Mouse (Mus musculus): ENCODE measurements at regions not wholly inside any gene's neighbourhood (a gene's known extent, or its start where the extent isn't known, plus 50 kb on each side); places are given as distances from the start of the nearest gene placed in this dataset.
A peak's percentile ranks its signal among the peaks of the same experiment; 100 is the strongest.

DNA sequence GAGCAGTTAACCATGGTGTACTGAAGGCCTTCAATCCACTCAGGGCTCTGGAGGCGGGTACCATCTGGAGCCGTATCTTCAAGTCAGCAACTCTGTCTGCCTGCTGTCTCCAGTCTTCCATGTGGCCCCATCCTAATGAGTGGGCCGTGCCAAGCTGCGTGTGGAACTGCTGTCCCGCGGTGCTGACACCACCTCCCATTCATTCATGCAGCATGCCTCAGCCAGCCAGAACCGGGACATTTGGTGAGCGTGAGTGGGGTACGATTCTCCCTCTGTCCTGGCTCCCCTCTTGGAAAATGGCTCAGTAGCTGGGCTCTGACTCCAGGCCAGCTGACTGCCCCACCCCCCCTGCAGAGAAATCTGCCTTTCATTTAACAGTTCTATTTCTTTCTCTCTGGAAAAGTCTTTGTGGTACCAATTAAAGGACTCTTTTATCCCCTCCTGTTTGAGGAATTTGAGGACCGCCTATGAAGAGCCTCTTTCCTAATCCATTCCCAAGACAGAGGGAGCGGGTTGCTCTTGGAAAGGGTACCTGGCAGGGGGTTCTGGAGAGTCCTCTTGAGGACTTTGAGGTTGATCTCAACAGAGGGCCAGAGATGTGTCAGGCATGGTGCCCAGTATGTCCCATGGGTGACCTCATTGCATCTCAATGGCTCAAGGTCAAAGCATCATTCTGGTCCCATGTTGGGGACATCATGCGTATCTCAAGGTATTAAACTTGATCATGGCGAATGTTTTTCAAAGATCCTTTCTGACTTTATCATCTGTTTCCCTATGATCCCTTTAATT, 55.5 kb upstream of the Brd7 start:
- DNase-seq: no peak

DNA sequence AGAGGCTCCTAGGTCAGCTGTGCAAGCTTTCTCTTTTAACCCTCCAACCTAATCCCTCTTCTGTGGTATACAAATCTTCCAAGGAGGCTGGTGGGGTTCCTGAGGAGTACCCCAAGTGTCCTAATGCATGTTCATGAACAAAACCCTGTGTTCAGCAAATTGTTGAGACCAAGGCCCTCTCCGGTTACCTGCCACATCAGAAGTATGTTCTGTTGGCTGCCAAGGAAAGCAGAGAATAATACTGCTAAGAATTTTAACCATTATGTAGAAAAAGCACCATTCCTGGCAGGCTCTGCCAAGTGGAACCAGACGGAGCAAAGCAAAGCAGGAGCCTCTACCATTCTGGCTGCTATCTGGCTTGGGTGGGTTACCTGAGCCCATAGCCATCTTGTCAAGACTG, 61.3 kb upstream of the Brd7 start:
- no peak for DNase-seq

DNA sequence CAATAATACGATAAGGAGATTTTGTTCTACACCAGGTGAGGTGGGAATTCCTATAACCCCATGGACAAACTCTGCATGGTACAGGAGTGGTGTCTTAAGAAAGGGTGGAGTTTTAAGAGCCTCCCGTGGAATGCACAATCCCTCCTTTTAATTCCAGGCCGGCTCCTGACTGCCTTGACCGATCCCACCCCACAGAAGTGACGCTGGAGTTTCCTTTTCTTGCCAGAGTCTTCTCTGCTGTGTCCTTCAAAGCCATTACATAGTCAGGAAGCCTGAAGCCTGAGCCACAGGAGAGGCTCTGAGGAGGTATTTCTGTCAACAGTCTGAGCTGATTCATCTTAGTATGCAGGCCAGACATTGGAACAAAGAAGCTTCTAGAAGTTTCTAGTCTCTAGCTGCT, 66.6 kb upstream of the Brd7 start:
- peak; percentile 22 for DNase-seq

DNA sequence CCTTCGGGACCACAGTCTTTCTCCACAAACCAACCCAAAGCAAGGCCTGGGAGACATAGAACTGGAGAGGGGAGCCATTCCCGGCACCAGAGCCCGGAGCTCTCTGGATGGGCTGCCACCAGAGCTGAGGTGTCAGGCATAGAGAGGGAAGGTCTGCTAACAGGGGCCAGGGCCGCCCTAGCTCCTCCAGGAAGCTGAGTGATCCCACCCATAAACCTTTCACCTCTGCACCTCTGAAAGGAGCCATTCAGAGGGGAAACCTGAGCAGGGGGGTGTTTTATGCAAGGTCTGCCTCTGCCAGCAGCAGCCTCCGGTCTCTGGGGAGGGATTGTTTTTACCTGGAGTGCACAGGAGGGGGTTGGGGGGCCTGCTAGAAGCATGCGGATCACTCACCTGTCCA, 69.4 kb upstream of the Brd7 start:
- DNase-seq: no peak

DNA sequence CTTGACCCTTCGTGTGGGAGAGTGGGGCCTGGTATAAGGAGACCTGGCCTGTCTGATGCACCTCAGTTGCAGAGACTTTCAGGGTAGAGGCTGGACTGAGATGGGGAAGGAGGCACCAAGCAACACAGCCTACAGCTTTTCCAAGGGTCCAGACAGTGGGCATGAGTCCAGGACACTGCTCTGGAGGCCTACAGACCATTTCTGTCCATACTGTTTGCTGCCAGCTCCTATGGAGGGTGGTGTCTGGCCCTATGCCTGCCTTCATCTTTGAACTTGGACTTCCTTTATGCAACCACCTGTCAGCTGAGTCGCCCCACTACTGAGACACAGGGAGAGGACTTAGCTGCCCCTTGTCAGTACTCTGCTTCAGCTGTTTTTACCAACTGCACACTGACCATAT, 73.7 kb upstream of the Brd7 start:
- DNase-seq: no peak

DNA sequence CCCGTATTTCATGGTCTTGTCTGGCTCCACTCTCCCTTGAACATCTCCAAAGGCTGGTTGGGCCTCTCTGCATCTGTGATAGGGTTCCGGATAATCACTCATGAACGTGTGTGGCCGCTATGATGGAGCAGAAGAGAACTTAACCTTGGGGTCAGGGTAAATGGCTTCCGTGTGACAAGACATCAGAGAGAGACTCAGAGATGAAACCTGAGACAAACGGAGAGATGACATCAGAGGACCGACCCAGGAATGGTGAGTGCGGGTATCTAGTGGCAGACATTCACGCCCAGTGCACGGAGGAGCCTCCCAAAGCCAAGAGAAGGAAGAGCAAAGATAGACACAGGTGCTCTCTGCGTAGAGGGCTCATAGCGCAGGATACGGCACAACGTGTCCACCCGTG, 78.2 kb upstream of the Brd7 start:
- DNase-seq: no peak

DNA sequence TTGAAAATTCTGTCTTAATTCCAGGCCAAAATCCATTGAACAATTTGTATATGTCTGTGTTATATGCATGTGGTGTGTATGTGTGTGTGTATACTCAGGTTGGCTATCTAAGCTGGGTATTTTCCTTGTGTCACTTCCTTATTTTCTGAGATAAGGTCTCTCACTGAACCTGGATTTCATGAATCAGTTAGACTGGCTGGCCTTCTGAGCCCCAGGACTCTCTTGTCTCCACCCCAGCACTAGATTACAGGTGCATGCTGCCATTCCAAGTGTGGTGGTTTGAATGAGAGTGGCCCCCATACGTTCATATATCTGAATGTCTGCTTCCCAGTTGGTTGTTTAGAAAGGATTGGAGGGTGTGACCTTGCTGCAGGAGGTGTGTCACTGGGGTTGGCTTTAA, 77.8 kb upstream of the Nkd1 start:
- DNase-seq: no peak

DNA sequence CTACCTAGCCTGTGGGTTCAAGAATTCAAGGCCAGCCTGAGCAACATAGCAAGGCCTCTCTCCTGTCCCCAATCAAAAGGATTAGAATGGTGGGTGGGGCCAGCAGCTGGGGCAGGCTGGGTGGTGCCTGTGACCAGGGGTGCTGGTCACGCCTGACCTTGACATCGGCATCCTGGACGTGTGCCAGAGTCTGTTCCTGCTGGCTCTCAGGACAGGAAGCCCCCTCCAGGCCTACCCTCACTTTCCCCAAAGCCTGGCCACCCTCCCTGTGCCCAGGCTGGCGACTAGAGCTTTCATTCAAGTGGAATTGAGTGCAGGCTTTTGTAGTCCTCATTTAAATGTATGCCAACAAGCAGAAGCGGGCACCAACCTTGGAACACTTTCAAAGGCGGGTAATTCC, 73.7 kb upstream of the Nkd1 start:
- DNase-seq: peak; percentile 52

DNA sequence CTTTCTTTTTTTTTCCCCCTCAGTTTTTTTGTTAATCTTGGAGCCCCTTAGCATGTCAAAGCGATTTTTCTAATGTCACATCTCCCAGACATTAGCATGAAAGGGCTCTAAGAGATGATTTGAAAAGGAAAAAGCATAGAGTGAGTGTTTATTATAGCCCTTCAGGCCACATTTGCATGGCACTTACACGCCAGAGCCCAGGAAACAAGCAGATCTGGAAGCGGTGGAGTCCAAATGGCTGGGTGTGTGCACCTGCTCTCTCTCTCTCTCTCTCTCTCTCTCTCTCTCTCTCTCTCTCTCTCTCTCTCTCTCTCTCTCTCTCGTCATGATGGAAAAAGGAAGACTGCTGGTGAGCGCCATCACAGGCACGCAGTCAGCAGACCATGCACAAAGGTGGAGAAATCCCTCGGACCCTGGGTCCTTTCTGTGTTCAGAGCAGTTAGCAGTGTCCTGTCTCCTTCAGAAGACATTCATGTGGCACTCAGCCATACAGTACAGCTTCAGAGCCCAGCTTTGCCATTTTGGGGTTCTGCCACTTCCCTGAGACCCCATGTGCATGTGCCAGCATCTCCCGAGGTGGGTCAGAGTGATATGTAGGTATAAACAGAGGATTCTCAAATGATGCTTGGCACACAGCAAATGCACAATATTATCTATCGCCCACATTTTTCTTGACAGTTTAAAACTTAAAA, 73.2 kb upstream of the Nkd1 start:
- no peak for DNase-seq

DNA sequence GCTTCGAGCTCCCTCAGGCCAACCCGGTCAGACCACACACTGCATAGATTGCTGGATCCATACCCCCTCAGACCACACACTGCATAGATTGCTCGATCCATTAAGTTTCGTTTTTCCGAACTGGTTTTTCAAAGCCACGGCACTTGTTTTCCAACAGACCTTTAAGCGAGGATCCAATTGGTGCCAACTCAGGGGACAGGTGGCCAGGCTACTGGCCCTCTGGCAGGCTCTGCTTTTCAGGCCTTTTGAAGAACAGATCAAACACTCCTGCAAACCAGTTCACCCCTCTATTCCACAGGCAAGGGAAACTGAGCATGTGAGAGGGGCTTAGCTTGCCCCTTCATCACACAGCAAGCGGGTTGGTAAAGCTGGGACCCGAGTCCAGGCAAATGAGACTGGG, 72.2 kb upstream of the Nkd1 start:
- no peak for DNase-seq

DNA sequence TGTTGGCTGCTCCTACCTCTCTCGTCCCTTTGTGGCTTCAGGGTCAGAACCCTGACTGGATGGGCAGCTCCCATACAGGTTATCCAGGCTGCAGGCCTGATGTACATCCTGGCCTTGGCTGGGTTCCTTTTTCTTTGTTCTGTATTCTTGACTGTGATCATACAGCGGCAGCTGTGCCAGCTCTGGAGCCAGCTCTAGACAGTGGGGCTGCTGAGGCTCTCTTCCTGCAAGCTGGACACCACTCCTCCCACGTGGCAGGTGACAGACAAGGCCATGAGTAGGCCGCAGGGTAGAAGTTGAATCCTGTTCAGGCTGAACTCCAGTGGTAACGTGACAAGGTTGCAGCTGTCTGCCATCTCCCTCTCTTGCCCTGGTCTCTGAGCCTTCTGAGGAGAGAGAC, 71.6 kb upstream of the Nkd1 start:
- DNase-seq: no peak

DNA sequence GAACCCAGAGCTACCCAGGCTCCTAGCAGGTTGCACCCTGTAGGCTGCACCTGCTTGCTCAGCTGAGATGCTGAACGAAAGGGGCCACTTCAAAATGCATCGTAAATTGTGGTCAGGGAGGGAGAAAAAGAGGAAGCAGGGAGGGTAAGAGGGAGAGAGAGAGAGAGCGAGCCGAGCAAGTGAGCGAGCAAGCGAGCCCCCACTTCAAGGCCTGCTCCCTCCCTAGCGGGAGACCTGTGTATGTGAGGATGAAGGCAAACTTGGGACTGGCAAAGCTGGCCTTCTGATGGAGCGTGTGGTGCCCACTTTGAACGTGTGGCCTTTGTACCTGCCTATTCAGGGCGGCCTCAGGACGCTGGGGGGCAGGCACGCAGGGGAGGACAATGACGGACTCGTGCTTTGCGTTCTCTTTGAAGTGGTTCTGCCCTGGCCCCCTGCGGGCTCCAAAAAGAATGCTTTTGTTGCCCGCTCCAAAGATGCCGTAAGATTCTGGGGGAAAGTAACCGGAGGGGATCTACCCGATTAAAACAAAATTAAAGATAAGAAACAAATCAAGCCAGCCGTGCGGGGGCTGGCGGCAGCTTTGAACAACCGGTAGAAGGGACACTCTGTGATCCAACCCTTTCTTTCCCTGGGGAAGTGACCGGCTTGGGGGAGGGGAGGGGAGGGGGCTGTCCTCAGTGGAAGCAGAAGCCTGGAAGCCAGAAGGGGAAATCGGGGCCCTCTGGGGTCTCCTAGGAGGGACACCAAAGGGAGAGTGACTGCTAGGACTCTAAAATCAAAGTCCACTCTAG, 70.1 kb upstream of the Nkd1 start:
- peak; percentile 17 for DNase-seq

DNA sequence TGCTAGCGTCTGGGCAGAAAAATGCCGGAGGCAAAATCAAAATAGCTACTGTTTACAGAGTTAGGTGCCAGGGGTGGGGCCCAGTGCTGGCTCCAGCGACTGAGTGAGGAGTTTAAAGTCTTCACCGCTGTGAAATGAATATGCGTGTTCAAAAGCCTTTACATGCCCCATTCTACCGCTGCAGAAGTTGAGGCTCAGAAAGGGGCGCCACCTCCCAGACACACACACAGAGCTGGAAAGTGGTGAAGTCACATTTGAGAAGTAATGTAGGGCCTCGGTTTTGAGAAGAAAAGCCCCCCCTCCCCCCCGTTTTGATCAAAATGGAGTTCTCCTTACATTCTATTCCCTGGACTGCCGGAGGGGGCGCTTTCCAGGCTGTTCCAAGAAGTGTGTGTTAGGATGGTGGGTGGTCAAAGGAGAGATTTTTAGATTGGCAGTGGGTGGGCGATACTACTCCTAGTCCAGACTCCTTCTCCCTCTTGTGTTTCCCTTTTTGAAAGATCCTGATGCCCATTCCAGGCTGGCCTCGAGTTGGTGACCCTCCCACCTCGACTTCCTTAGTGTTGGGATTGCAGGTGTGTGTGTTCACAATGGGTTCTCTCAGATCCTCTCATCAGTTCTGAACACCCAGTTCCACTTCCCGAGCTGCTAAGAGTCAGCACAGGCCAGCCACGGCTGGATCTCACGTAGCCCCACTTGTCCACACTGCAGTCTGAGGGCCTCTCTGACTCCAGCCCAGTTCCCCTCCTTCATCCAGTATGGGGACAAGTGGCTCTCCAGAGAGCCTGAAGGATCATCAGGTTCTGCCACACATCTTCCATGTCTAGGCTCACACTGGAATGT, 69.3 kb upstream of the Nkd1 start:
- peak; percentile 52 for DNase-seq

DNA sequence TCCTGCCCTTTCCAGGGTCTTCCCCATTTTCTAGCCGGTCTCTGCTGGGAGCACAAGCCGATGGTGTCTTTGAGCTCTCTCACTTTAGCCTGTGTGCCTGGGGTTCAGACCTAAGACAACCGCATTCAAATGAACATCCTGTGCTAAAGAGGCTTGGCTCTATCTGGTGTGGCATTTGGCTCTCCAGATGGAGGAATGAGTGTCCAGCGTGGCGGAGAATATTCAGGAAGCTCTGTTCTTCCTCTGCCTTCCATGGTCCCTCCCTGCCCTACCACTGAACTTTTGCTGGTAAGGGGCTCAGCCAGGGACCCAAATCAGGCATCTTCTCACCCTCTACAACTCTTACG, 68.7 kb upstream of the Nkd1 start:
- no peak for DNase-seq

DNA sequence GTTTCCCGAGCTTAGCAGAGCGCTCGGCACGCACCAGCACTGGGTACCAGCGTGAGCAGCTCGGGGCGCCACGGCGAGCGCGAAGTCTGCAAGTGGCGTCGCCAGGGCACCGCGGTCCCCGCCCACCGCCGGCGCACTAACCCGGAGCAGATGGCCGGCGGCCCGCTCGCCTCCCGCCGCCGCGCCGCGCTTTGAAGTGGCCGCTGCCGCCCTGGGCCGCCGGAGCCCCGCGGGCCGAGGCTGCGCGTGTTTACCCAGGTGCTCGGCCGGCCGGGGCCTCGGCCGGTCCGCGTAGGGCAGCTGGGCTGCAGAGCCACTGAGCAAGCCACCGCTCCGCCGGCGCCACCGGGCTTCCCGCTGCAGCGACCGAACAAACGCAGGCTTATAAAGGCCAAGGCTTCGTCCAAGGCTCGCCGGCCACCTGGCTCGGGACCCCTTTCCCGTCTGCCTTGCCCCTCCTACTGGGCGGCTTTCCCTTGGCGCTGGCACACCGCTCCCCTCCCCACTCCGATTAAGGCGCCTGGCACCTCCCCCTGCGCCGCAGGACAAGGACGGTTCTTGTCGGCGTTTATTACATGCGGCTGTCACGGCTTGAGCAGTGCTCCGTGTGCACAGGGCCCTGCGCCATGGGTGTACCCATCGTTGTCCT, 67.0 kb upstream of the Nkd1 start:
- peak; percentile 72 for DNase-seq

DNA sequence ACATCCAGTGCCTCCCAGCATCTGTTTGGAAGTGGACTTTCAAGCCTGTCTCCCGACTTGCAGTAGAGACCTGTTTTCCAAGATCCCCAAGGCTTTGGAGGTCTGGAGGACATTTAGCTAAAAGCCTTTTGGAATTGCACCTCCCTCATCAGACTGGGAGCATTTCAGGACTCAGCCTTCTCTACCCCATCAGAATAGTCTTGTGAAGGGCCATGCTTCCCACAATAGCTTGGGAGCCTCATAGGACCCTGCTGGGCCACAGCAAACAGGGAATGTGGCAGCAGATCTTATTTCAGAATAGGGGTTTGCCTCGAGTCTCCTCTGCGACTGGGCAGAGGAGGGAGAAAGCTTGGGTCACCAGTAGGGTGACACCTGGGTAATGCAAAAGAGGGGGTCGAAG, 66.2 kb upstream of the Nkd1 start:
- no peak for DNase-seq

DNA sequence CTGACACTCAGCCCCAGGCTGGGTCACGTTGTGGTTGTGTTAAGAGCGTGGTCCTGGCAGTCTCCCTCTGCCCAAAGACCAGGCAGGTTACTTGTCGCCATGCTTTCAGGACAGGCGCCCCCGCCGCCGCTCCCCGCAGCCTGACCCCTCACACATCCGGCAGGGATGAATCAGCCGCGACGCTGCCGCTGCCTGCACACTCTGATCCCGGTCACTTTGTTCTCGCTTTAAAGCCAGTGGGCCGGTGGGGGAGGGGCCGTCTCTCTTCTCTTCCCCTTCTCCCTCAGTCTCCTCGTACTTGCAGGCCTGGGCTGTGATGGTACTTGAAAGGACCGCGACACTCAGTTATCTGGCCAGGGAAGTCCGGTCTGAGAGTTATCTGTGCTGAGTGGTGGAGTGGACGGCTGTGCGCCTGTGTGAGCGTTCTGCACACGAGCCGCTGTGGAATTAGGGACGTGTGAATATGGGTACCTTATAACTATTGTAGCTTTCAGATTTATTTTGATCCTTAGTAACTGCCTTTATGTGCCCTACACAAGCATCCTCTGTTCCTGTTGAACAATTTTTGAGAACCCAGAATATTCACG, 65.6 kb upstream of the Nkd1 start:
- peak; percentile 47 for DNase-seq

DNA sequence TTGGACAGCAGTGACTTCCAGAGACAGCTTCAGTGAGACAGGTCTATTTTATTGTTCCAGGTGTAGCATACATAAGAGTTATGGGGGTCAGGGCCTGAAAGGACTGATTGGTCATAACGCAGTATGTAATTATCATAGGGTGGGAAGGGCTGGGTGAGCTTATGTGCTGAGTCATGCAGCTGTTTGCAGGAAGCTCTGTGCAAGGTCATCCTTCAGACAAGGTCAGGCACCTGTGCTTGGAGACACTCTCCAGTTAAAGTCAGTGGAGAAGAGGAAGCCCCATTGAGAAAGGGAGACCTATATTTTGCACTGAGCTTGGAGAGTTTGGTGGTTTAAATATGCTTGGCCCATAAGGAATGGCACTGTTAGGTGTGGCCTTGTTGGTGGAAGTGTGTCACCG, 62.0 kb upstream of the Nkd1 start:
- no peak for DNase-seq

DNA sequence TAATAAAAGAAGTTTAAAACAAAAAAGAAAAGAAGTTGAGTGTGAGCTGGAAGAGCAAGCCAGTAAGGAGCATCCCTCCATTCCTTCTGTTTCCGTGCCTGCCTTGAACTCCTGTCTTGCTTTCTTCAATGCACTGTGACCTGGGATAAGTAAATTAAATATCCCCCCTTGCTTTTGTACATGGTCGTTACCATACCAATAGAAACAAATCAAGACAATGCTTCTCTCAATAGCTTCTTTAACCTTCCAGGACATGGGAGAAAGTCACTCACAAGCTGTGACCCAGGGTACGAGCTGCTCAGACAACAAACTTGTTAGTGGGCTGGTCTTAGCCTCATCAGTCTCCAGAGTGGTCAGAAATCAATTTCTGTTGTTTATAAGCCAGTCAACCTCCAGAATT, 53.4 kb upstream of the Nkd1 start:
- DNase-seq: no peak

DNA sequence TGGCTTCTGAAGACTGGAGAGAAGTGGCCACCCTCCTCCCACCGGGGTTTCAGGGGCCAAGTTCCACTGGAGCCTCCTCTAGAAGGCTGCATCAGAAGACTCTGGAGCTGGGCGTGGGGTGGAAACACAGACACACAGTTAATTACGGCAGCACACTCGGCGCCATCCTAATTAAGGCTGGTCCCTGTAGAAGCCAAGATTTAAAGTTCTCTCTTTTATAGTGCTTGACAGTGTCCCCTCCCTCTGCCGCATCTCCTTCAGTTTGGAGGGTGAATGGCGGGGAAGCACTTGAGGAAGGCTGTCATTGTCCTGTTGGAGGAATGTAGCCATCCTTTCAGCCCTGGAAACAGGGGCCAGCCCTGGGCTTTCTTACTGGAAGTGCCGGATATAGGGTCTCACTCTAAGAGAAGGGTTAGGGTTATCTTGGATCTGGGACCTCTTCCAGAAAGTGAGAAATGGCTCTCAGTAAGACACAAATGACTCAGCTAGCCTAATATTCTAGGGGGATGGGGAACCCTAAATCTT, 50.2 kb upstream of the Nkd1 start:
- DNase-seq: no peak
